Mouse (Mus musculus): Measurements from ENCODE around the gene Rnf24. TPM values are rescaled to one million over a fixed set of nuclear protein-coding genes. Genes with fewer than 3 reads are reported as not detected.

The Rnf24 gene
- total and polyA plus RNA-seq, 3 experiments: 3.9 to 14.7 (median 3.9) TPM

DNA sequence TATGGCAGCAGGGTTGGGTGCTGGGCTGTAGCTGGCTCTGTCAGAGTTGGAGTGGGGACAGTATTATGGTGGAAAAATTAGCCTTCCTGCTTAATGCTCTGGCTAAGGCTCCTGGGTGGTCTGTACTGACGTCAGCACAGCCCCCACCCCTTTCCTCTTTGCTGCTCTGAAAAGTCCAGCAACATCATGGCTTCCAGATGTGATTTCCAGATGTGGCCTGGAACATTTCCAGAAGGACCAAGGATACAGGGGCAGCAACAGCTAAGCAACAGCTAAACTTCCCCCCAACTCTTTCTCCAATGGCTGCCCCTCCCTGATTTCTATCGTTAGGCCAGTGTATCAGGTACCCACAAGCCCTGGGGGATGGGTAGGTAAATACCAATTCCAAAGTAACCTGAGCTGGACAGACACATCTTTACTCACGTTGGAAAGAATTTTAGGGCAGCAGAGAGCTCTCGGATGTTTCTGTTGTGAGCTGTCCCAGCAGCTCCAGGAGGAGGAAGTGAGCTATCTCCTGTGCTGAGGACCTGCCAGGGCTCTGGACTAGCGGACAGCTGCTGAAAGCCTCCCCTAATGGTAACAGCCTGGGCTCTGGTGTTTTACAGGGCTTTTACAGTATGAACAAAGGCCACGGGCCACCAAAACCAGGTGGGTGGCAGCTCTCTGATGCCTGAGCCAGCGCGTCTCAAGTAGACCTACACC is 49.3 kb upstream of the Rnf24 start:
- Histone ChIP-seq H3K9ac (ENCODE audit: insufficient read depth, low read depth) (no peak overlapping the region), H3K4me2 (ENCODE audit: insufficient read depth, low read depth, poor library complexity, severe bottlenecking) (no peak overlapping the region), H3K4me1 (ENCODE audit: control insufficient read depth in 1 of 2, insufficient read depth in 2 of 2) (peaks cover 8 to 12% of the 10 kb centered on the region in 2 experiments), H3K36me3 (replicated peaks in 1 of 2; ENCODE audit: control insufficient read depth in 1 of 2, insufficient read depth in 1 of 2, low read length in 1 of 2) (no peaks in the 10 kb centered on the region), H3K79me2 (replicated peaks; ENCODE audit: control insufficient read depth, extremely low read depth, insufficient read depth, poor library complexity, severe bottlenecking) (no peaks in the 10 kb centered on the region), H3K27ac (ENCODE audit: insufficient read depth, low read depth) (no peak overlapping the region), H3K4me3 (replicated peaks in 1 of 3; ENCODE audit: low read depth in 2 of 3, low read length in 2 of 3, poor library complexity in 1 of 3) (no peak overlapping the region), H3K27me3 (replicated peaks) (no peaks in the 10 kb centered on the region), H3K9me3 (replicated peaks; ENCODE audit: low read length) (no peaks in the 10 kb centered on the region)
- no peak for TF ChIP-seq ELF1 (IDR thresholded peaks at IDR 0.05; ENCODE audit: low read depth, low read length)
- DNase-seq (ENCODE audit: extremely low read depth): no peak
- dilution Hi-C loops (cut with MboI; ENCODE audit: extremely low pct_ligation_motif_present, extremely low pct_unique_long_range_greater_than_20kb, low sequenced_read_pairs) (no loop called here), in situ Hi-C loops (cut with MboI; ENCODE audit: low pct_ligation_motif_present, low pct_unique_long_range_greater_than_20kb, low sequenced_read_pairs) (loop anchor here (5.0 kb wide), 1 partner anchor 305 kb away; no protein-coding TSS in a partner anchor)

DNA sequence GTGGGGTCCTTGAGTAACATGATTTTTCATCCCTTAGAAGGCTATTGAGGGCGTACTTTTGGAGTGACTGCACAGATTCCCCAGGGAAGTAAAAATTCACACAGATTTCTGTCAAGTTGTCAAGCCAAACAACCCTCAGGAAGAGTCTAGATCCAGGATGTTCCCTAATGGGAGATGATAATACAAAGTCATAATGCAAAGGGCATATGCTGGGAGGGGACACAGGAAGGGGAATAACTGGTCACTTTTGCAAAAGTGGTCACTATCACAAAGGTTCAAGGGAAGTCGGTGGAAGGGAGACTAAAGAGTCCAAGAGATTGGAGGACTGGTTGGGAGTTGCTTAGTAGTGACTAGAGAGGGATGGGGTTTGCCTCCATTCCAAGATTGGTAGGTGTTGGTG is 48.2 kb upstream of the Rnf24 start:
- H3K27me3 ChIP-seq (replicated peaks): no peaks in the 10 kb centered on the region
- H3K79me2 ChIP-seq (replicated peaks; ENCODE audit: control insufficient read depth, extremely low read depth, insufficient read depth, poor library complexity, severe bottlenecking): no peaks in the 10 kb centered on the region
- no peak overlapping the region for H3K27ac ChIP-seq (ENCODE audit: insufficient read depth, low read depth)
- TF ChIP-seq NRF1 (IDR thresholded peaks at IDR 0.05; ENCODE audit: low read depth, low read length) (no peak), MAZ (IDR thresholded peaks at IDR 0.05; ENCODE audit: low read depth, low read length) (no peak), MAX (IDR thresholded peaks at IDR 0.05; ENCODE audit: low read length) (no peak), E2F4 (IDR thresholded peaks at IDR 0.05; ENCODE audit: insufficient replicate concordance, low read depth, low read length) (no peak), ZKSCAN1 (IDR thresholded peaks at IDR 0.05; ENCODE audit: borderline replicate concordance, low read depth, low read length) (no peak), BHLHE40 (IDR thresholded peaks at IDR 0.05; ENCODE audit: low read depth, low read length) (no peak), HCFC1 (IDR thresholded peaks at IDR 0.05; ENCODE audit: low read depth, low read length) (no peak), POLR2A (IDR thresholded peaks at IDR 0.05; ENCODE audit: low read depth, low read length) (no peak), JUN (IDR thresholded peaks at IDR 0.05; ENCODE audit: insufficient read depth, low read depth, low read length) (no peak), KAT2A (IDR thresholded peaks at IDR 0.05; ENCODE audit: insufficient replicate concordance, low read length) (no peak)
- in situ Hi-C loops (cut with MboI; ENCODE audit: low pct_ligation_motif_present, low pct_unique_long_range_greater_than_20kb, low sequenced_read_pairs): loop anchor here (5.0 kb wide), 1 partner anchor 304 kb away; no protein-coding TSS in a partner anchor
- no peaks in the 10 kb centered on the region for H3K9me3 ChIP-seq (replicated peaks; ENCODE audit: low read length)
- H3K4me2 ChIP-seq (ENCODE audit: insufficient read depth, low read depth, poor library complexity, severe bottlenecking): no peak overlapping the region
- H3K36me3 ChIP-seq (replicated peaks in 1 of 2; ENCODE audit: control insufficient read depth in 1 of 2, insufficient read depth in 1 of 2, low read length in 1 of 2): no peaks in the 10 kb centered on the region
- peaks cover 11 to 15% of the 10 kb centered on the region in 2 experiments for H3K4me1 ChIP-seq (ENCODE audit: control insufficient read depth in 1 of 2, insufficient read depth in 2 of 2)
- dilution Hi-C loops (cut with MboI; ENCODE audit: extremely low pct_ligation_motif_present, extremely low pct_unique_long_range_greater_than_20kb, low sequenced_read_pairs): no loop called here
- DNase-seq (ENCODE audit: extremely low read depth): no peak
- no peak overlapping the region for H3K9ac ChIP-seq (ENCODE audit: insufficient read depth, low read depth)
- H3K4me3 ChIP-seq (replicated peaks in 1 of 3; ENCODE audit: low read depth in 2 of 3, low read length in 2 of 3, poor library complexity in 1 of 3): no peak overlapping the region

DNA sequence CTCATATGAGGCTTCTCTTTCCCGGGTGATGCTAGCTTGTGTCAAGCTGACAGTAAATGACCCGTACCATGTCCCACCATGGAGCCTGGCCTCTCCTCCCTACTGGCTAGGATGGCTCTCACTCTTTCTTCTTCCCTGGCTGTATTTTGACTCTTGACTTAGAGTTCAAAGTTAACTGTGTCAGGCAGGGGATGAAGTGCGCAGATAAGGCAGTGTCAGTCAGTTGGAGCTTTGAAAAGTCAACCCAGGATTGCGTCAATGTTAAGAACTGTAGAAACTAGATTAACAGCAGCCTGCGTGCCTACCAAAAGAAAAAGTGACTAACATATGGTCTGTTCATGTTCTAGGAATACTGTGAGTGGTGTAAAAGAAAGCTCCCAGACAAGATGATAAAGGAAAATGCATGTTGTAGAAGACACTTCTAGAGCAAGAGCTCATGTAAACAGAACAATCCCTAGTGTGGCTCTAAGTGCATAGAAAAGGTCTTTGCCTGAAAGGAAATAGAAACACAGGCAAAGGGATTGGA is 44.7 kb upstream of the Rnf24 start:
- Histone ChIP-seq H3K27me3 (replicated peaks) (no peaks in the 10 kb centered on the region), H3K4me1 (ENCODE audit: control insufficient read depth in 1 of 2, insufficient read depth in 2 of 2) (peaks cover 28 to 36% of the 10 kb centered on the region in 2 experiments), H3K4me3 (replicated peaks in 1 of 3; ENCODE audit: low read depth in 2 of 3, low read length in 2 of 3, poor library complexity in 1 of 3) (no peak overlapping the region), H3K4me2 (ENCODE audit: insufficient read depth, low read depth, poor library complexity, severe bottlenecking) (no peak overlapping the region), H3K27ac (ENCODE audit: insufficient read depth, low read depth) (no peak overlapping the region), H3K36me3 (replicated peaks in 1 of 2; ENCODE audit: control insufficient read depth in 1 of 2, insufficient read depth in 1 of 2, low read length in 1 of 2) (no peaks in the 10 kb centered on the region), H3K9ac (ENCODE audit: insufficient read depth, low read depth) (no peak overlapping the region), H3K79me2 (replicated peaks; ENCODE audit: control insufficient read depth, extremely low read depth, insufficient read depth, poor library complexity, severe bottlenecking) (no peaks in the 10 kb centered on the region), H3K9me3 (replicated peaks; ENCODE audit: low read length) (no peaks in the 10 kb centered on the region)
- in situ Hi-C loops (cut with MboI; ENCODE audit: low pct_ligation_motif_present, low pct_unique_long_range_greater_than_20kb, low sequenced_read_pairs): loop anchor here (5.0 kb wide), 1 partner anchor 45 kb away; the partner anchor contains the start of gene Rnf24
- no peak for TF ChIP-seq EP300 (IDR thresholded peaks at IDR 0.05; ENCODE audit: low read length)
- TF ChIP-seq CHD1 (IDR thresholded peaks at IDR 0.05; ENCODE audit: low read depth, low read length): no peak
- no peak for TF ChIP-seq RCOR1 (conservative IDR thresholded peaks at IDR 0.05; ENCODE audit: low read depth, low read length)
- TF ChIP-seq POLR2AphosphoS2 (IDR thresholded peaks at IDR 0.05; ENCODE audit: low read depth, low read length): no peak
- TF ChIP-seq UBTF (IDR thresholded peaks at IDR 0.05; ENCODE audit: low read depth, low read length): no peak
- no peak for TF ChIP-seq ETS1 (conservative IDR thresholded peaks at IDR 0.05; ENCODE audit: low read depth, low read length)
- no peak for TF ChIP-seq PAX5 (IDR thresholded peaks at IDR 0.05; ENCODE audit: low read length)
- TF ChIP-seq GABPA (IDR thresholded peaks at IDR 0.05; ENCODE audit: insufficient replicate concordance, low read depth, low read length): no peak
- no peak for DNase-seq (ENCODE audit: extremely low read depth)
- dilution Hi-C loops (cut with MboI; ENCODE audit: extremely low pct_ligation_motif_present, extremely low pct_unique_long_range_greater_than_20kb, low sequenced_read_pairs): no loop called here
